Mouse (Mus musculus): Measurements from ENCODE around the gene Trp73. TPM values are rescaled to one million over a fixed set of nuclear protein-coding genes. Genes with fewer than 3 reads are reported as not detected.

Trp73 gene
- total RNA-seq, 2 experiments from 2014 or later: 0.27 to 0.32 TPM

GRCm38 (mm10) chr4:154012132-154012882 lies 127.7 kb downstream of the Trp73 start:
- intact Hi-C loops (cut with DNase I): loop anchor here (5.0 kb wide), 1 partner anchor 55 kb away; the partner anchor contains the start of gene A430005L14Rik
- DNase-seq (ENCODE audit: low spot score in 2 of 2): no peak

GRCm38 (mm10) chr4:154011646-154012089 lies 128.3 kb downstream of the Trp73 start, which contains the start of gene Lrrc47:
Lrrc47 (plus strand) TSS chr4:154011731.
- peak; percentile 85 for DNase-seq (ENCODE audit: low spot score in 2 of 2)
- intact Hi-C loops (cut with DNase I): loop anchor here (2.0 to 5.0 kb wide), 2 partner anchors 37 to 54 kb away; partner anchors contain the start of genes A430005L14Rik, Cep104 and Dffb

GRCm38 (mm10) chr4:154010907-154011645 lies 128.9 kb downstream of the Trp73 start:
- DNase-seq (ENCODE audit: low spot score in 2 of 2): peak in 1 of 2 experiments; percentile 2
- intact Hi-C loops (cut with DNase I): loop anchor here (2.0 to 5.0 kb wide), 2 partner anchors 36 to 54 kb away; partner anchors contain the start of genes A430005L14Rik, Cep104 and Dffb

- DNase-seq (ENCODE audit: low spot score in 2 of 2): peak in 1 of 2 experiments; percentile 2
- intact Hi-C loops (cut with DNase I): no loop called here
Observed at GRCm38 (mm10) chr4:154007759-154008158, 132.2 kb downstream of the Trp73 start.

- no peak for DNase-seq (ENCODE audit: low spot score in 2 of 2)
- intact Hi-C loops (cut with DNase I): no loop called here
Observed at GRCm38 (mm10) chr4:154006264-154006663, 133.7 kb downstream of the Trp73 start.

Other genes with a start within 250 kb of the Trp73 start
- 10 to 100 TPM; 24.6 to 26.4 TPM for gene A430005L14Rik, start 183.0 kb downstream of the Trp73 start, total RNA-seq (2021)
- 10 to 100 TPM; 10.5 to 15.3 TPM for gene Dffb, start 165.1 kb downstream of the Trp73 start, total RNA-seq (2021)
- gene Cep104, start 165.0 kb downstream of the Trp73 start, total RNA-seq (2021): 10 to 100 TPM; 30.8 to 35.9 TPM
- 10 to 100 TPM; 63.2 to 63.8 TPM for gene Lrrc47, start 128.5 kb downstream of the Trp73 start, total RNA-seq (2021)
- 10 to 100 TPM; 10.3 to 14.1 TPM for gene Smim1, start 114.0 kb downstream of the Trp73 start, total RNA-seq (2021)
- gene Ccdc27, start 97.5 kb downstream of the Trp73 start, total RNA-seq (2021): not detected
- gene Wrap73, start 2.2 kb upstream of the Trp73 start, total RNA-seq (2021): 10 to 100 TPM; 29.3 to 31.0 TPM
- 100 to 1,000 TPM; 156 to 182 TPM for gene Tprgl, start 20.5 kb upstream of the Trp73 start, total RNA-seq (2021)
- 1 to 10 TPM; 3.4 to 3.9 TPM for gene Megf6, start 30.5 kb upstream of the Trp73 start, total RNA-seq (2021)
- under 1 TPM; 0.59 to 0.62 TPM for gene Arhgef16, start 161.5 kb upstream of the Trp73 start, total RNA-seq (2021)
- gene B230104I21Rik, start 195.9 kb upstream of the Trp73 start, total RNA-seq (2021): not detected

Measured in left cerebral cortex, postnatal 36 days (tissue).